Mouse (Mus musculus) limb, embryonic 10.5 days (tissue): ENCODE results near the gene 1700029P11Rik. TPM values are rescaled to one million over a fixed set of nuclear protein-coding genes. Genes with fewer than 3 reads are reported as not detected.

Experiments
- DNase-seq: peaks from one replicate; pipeline ENCODE4 v3.0.0-alpha.2; 2017; ENCODE audit warnings: low spot score
- H3K27ac ChIP-seq: fragments of 300-500 bp; sonication (generic); 2 replicates; pipeline ENCODE4 v1.5.1; 2016; ENCODE audit warnings: mild to moderate bottlenecking
- H3K27me3 ChIP-seq: fragments of 300-500 bp; sonication (generic); 2 replicates; pipeline ENCODE4 v1.6.1; 2016; ENCODE audit warnings: low read depth, mild to moderate bottlenecking; ENCODE audit not compliant: poor library complexity, severe bottlenecking
- H3K36me3 ChIP-seq: fragments of 300-500 bp; sonication (generic); 2 replicates; pipeline ENCODE4 v1.6.1; 2016; ENCODE audit warnings: mild to moderate bottlenecking, moderate library complexity
- H3K4me1 ChIP-seq: fragments of 300-500 bp; sonication (generic); 2 replicates; pipeline ENCODE4 v1.6.1; 2016
- H3K4me3 ChIP-seq: fragments of 300-500 bp; sonication (generic); 2 replicates; pipeline ENCODE4 v1.5.1; 2016; ENCODE audit warnings: mild to moderate bottlenecking, moderate library complexity
- H3K9me3 ChIP-seq: fragments of 300-500 bp; sonication (generic); replicated peaks from 2 replicates; pipeline ENCODE4 v1.6.1; 2016; ENCODE audit warnings: mild to moderate bottlenecking
- WGBS: fragments of 180-500 bp; shearing (Covaris S2); methylation state at CpG from one replicate; pipeline ENCODE4 v1.1.7; 2016; 5-methylcytosine and 5-hydroxymethylcytosine counted together
- polyA plus RNA-seq: library from polyadenylated mRNA; unstranded; fragments of >200 nt; fragmentation: Nextera tagmentation; extraction: Ambion mirVana; gene quantifications from 2 replicates; pipeline ENCODE4 v1.2.1, GENCODE M21; 2016

Gene 1700029P11Rik
- polyA plus RNA-seq, 1 experiment from 2014 or later, result not detected

DNA sequence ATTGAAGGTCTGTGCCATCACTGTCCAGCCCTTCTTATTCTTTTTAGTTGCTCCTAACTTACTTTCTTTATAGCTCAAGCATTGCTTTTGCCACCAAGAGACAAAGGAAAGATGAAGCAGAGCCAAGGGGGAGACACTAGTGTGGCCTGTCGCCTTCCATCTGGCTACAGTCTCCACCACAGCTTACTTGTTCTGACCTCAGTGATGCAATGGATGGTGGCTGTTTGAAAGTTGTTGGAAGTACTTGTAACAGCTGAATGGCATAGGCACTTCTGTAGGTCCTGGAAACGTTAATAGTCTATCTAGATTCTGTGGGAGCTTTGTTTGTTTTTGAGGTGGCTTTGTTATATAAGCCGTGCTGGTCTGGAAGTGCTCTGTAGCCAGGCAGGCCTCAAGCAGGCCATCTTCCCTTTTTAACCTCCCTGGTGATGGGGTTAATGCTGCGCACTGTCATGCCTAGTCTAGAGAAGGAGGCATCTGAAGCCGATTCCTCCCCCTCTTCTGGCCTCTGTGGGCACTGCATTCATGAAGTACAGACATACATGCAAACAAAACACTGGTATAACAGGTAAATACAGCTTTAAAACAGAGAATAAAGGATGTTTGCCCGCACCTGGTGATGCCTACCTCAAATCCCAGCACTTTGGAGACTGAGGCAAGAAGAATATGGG is 43.8 kb downstream of the 1700029P11Rik start:
- DNase-seq, result no peak
- Histone ChIP-seq H3K36me3 (peaks cover 100% of the 10 kb centered on the region), H3K4me3 (no peak overlapping the region), H3K27ac (no peak overlapping the region), H3K9me3 (no peaks in the 10 kb centered on the region), H3K4me1 (no peaks in the 10 kb centered on the region), H3K27me3 (no peaks in the 10 kb centered on the region)
- WGBS, result 93% methylated on average over 6 of the region's 6 CpGs

DNA sequence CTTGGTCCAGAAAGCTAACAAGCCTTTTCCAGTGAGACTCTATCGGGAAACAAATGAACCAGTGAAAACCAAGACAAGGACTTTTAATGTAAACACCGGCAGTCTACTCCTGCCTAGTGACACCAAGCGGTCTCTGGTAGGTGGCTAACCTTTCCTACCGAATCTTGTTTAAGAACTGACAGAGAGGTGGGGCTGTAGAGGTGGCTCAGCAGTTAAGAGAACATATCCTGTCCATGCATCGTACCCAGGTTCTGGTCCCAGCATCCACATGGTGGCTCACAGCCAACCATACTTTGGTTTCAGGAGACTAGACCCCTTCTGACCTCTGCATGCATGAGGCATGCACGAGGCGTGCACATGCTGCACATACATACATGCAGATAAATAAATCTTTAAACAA is 46.9 kb downstream of the 1700029P11Rik start:
- no peaks in the 10 kb centered on the region for H3K4me1 ChIP-seq
- WGBS, result 94% methylated on average over 7 of the region's 7 CpGs

DNA sequence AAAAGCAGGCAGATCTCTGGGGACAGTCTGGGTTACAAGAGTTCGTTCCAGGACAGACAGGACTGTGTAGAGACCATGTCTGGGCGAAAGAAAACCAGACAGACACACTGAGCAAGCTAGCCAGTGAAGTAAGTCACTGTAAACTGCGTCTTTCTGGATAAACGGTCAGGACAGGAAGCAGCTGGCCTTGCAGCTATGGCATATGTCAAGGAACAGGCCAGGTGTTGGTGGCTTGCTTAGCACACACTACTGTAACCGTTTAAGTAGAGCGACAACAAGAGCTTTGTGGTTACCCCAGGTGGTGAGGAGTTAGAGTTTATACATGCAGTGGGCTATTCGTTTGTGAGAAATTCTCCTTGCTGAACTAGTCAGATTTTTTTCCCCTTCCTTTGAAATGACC is 47.4 kb downstream of the 1700029P11Rik start:
- 93% methylated on average over 7 of the region's 7 CpGs for WGBS
- Histone ChIP-seq H3K9me3 (no peaks in the 10 kb centered on the region), H3K27ac (no peak overlapping the region), H3K27me3 (no peaks in the 10 kb centered on the region), H3K4me1 (no peaks in the 10 kb centered on the region), H3K4me3 (no peak overlapping the region), H3K36me3 (peaks cover 100% of the 10 kb centered on the region)
- DNase-seq, result no peak

More for the DNA sequence above, 46.9 kb downstream of the 1700029P11Rik start:
- no peak for DNase-seq
- Histone ChIP-seq H3K4me3 (no peak overlapping the region), H3K27ac (no peak overlapping the region), H3K36me3 (peaks cover 100% of the 10 kb centered on the region), H3K27me3 (no peaks in the 10 kb centered on the region), H3K9me3 (no peaks in the 10 kb centered on the region)

Other genes with a start within 250 kb of the 1700029P11Rik start
- gene Zc3h7b, start 235.5 kb upstream of the 1700029P11Rik start, polyA plus RNA-seq, result 51.7 and 57.5 TPM in 2 replicates
- gene Rangap1, start 235.0 kb upstream of the 1700029P11Rik start, polyA plus RNA-seq, result 150 and 166 TPM in 2 replicates
- 13.4 and 16.5 TPM in 2 replicates for gene Tef, start 178.1 kb upstream of the 1700029P11Rik start, polyA plus RNA-seq
- 18.3 and 19.8 TPM in 2 replicates for gene Tob2, start 121.7 kb upstream of the 1700029P11Rik start, polyA plus RNA-seq
- gene Phf5a, start 108.6 kb upstream of the 1700029P11Rik start, polyA plus RNA-seq, result 256 and 300 TPM in 2 replicates
- 170 and 172 TPM in 2 replicates for gene Aco2, start 108.2 kb upstream of the 1700029P11Rik start, polyA plus RNA-seq
- gene Polr3h, start 54.3 kb upstream of the 1700029P11Rik start, polyA plus RNA-seq, result 75.5 and 86.6 TPM in 2 replicates
- gene Csdc2, start 43.8 kb upstream of the 1700029P11Rik start, polyA plus RNA-seq, result 3.7 and 5.7 TPM in 2 replicates
- 18.1 and 21.1 TPM in 2 replicates for gene Pmm1, start 19.6 kb upstream of the 1700029P11Rik start, polyA plus RNA-seq
- 112 and 113 TPM in 2 replicates for gene Xrcc6, start 7.3 kb downstream of the 1700029P11Rik start, polyA plus RNA-seq
- gene Desi1, start 53.3 kb downstream of the 1700029P11Rik start, polyA plus RNA-seq, result 33.7 and 40.3 TPM in 2 replicates
- gene Snu13, start 67.1 kb downstream of the 1700029P11Rik start, polyA plus RNA-seq, result 379 and 421 TPM in 2 replicates
- not detected in 2 replicates for gene 4930407I10Rik, start 78.6 kb downstream of the 1700029P11Rik start, polyA plus RNA-seq
- gene Mei1, start 89.5 kb downstream of the 1700029P11Rik start, polyA plus RNA-seq, result not detected in 2 replicates
- gene Ccdc134, start 147.4 kb downstream of the 1700029P11Rik start, polyA plus RNA-seq, result 22.8 and 23.6 TPM in 2 replicates
- 182 and 190 TPM in 2 replicates for gene Srebf2, start 166.6 kb downstream of the 1700029P11Rik start, polyA plus RNA-seq
- gene Shisa8, start 232.3 kb downstream of the 1700029P11Rik start, polyA plus RNA-seq, result 0.15 TPM in 1 of 2 replicates, not detected in the other
- 0.15 and 0.33 TPM in 2 replicates for gene Tnfrsf13c, start 243.8 kb downstream of the 1700029P11Rik start, polyA plus RNA-seq